Mouse (Mus musculus): ENCODE measurements at regions not wholly inside any gene's neighbourhood (a gene's known extent, or its start where the extent isn't known, plus 50 kb on each side); places are given as distances from the start of the nearest gene placed in this dataset.

GRCm38 (mm10) chr14:39682306-39683000 lies 209.6 kb upstream of the Nrg3 start:
- no peak for DNase-seq (ENCODE audit: low spot score in 2 of 2)

- DNase-seq (ENCODE audit: low spot score in 2 of 2) = peak; percentile 2 to 16
These were observed 205.3 kb upstream of the Nrg3 start for GRCm38 (mm10) chr14:39678228-39678627.

GRCm38 (mm10) chr14:39677556-39677955 lies 204.7 kb upstream of the Nrg3 start:
- DNase-seq (ENCODE audit: low spot score in 2 of 2) = peak; percentile 25 to 50

DNA sequence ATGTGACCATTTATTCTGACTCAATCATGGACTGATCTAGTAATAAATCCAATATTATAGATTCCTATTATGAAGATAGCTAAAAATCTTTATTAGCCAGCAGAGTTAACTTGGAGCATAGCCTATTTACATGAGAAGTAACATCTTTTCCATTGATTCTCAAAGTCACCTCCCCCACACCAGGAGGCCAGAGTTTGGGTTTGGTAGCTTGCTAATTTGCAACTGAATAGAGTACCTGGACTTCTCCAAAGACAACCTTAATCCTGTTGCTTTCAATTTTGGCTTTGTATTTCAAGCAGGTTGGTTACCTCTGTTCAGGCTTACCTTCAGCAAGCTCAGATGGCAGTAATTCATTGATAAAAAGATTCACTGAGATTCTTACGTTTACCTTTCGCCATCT lies 165.9 kb upstream of the Nrg3 start:
- DNase-seq (ENCODE audit: low spot score in 2 of 2) = no peak
